Mouse (Mus musculus) forebrain, postnatal 0 days (tissue): ENCODE measurements at regions not wholly inside any gene's neighbourhood (a gene's known extent, or its start where the extent isn't known, plus 50 kb on each side); places are given as distances from the start of the nearest gene placed in this dataset.

Experiments
- ATAC-seq: fragments of 200-750 bp; cut with Nextera tagmentation; 2 replicates; pipeline ENCODE4 v1.8.0; 2017; ENCODE audit warnings: mild to moderate bottlenecking, moderate library complexity
- DNase-seq: peaks from one replicate; pipeline ENCODE4 v3.0.0-alpha.2; 2015
- H3K27ac ChIP-seq: fragments of 300-500 bp; sonication (generic); 2 replicates; pipeline ENCODE4 v1.5.1; 2014; ENCODE audit warnings: low read depth, mild to moderate bottlenecking, antibody characterized with exemption, low read length, moderate library complexity, mixed read lengths
- H3K27me3 ChIP-seq: fragments of 300-500 bp; sonication (generic); 2 replicates; pipeline ENCODE4 v1.6.1; 2014; ENCODE audit warnings: mild to moderate bottlenecking, low read length, mixed read lengths; ENCODE audit not compliant: insufficient read depth
- H3K36me3 ChIP-seq: fragments of 300-500 bp; sonication (generic); 2 replicates; pipeline ENCODE4 v1.6.1; 2014; ENCODE audit warnings: mild to moderate bottlenecking, moderate library complexity; ENCODE audit not compliant: insufficient read depth
- H3K4me1 ChIP-seq: fragments of 300-500 bp; sonication (generic); 2 replicates; pipeline ENCODE4 v1.6.1; 2014; ENCODE audit warnings: antibody characterized with exemption; ENCODE audit not compliant: insufficient read depth
- H3K4me2 ChIP-seq: fragments of 300-500 bp; sonication (generic); 2 replicates; pipeline ENCODE4 v1.6.1; 2014; ENCODE audit warnings: low read depth, mild to moderate bottlenecking, moderate library complexity
- H3K4me3 ChIP-seq: fragments of 300-500 bp; sonication (generic); 2 replicates; pipeline ENCODE4 v1.5.1; 2014; ENCODE audit warnings: low read depth, low read length, mixed read lengths
- H3K9ac ChIP-seq: fragments of 300-500 bp; sonication (generic); 2 replicates; pipeline ENCODE4 v1.6.1; 2014; ENCODE audit warnings: mild to moderate bottlenecking
- H3K9me3 ChIP-seq: fragments of 300-500 bp; sonication (generic); 2 replicates; pipeline ENCODE4 v1.6.1; 2016; ENCODE audit warnings: low read length
- CTCF ChIP-seq: sonication (generic); IDR thresholded peaks from 2 replicates; pipeline ENCODE4 v1.5.1; 2016; ENCODE audit warnings: antibody characterized with exemption, control low read depth, low read depth
- WGBS: fragments of 180-500 bp; shearing (Covaris S2); extraction: QIAGEN DNeasy Blood & Tissue Kit; methylation state at CpG from one replicate; pipeline ENCODE4 v1.1.7; 2014; 5-methylcytosine and 5-hydroxymethylcytosine counted together

DNA sequence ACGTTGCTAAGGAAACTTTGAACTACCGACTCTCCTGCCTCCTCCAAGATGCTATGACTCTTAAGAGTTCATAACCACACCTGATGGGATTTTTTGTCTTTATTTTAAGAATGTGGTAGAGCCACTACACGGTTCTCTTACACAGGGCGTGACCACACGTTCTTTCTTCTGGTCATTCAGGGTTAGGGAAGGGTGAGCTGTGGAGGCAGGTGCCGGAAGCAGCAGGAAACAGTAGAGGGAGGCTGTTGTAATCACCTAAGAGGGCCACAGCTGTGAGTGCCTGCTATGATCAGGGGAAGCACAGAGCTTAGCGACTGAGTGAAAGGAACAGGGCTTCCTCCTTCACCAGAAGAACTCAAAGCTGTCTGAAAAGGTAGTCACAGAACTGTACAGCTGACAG, 50.6 kb upstream of the Larp1 start:
- H3K4me2 ChIP-seq, result no peak overlapping the region
- 0 out of 2 replicates have a peak, but pooled peaks cover 4% of the 10 kb centered on the region for H3K4me1 ChIP-seq
- H3K36me3 ChIP-seq, result no peaks in the 10 kb centered on the region
- DNase-seq, result no peak
- no peak overlapping the region for H3K27ac ChIP-seq
- H3K9me3 ChIP-seq, result no peaks in the 10 kb centered on the region
- 86% methylated on average over 7 of the region's 7 CpGs for WGBS
- no peak for ATAC-seq
- no peak for TF ChIP-seq CTCF
- H3K9ac ChIP-seq, result no peak overlapping the region
- no peaks in the 10 kb centered on the region for H3K27me3 ChIP-seq
- no peak overlapping the region for H3K4me3 ChIP-seq

DNA sequence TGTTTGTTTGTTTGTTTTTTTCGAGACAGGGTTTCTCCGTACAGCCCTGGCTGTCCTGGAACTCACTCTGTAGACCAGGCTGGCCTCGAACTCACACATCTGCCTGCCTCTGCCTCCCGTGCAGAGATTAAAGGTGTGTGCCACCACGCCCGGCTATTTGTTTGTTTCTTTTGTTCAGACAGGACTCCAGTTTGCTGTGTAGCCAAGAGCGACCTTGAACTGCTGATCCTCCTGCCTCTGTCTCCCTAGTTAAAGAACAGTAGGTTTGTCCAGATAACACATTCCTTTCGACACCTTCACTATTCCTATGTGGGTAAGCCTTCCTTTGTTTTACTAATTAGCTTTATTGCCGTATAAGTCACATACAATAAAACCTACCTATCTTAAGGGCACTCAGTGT, 52.0 kb upstream of the Larp1 start:
- H3K36me3 ChIP-seq, result no peaks in the 10 kb centered on the region
- TF ChIP-seq CTCF, result no peak
- no peak for DNase-seq
- no peak overlapping the region for H3K4me2 ChIP-seq
- H3K27me3 ChIP-seq, result no peaks in the 10 kb centered on the region
- no peak for ATAC-seq
- H3K27ac ChIP-seq, result no peak overlapping the region
- 0 out of 2 replicates have a peak, but pooled peaks cover 1% of the 10 kb centered on the region for H3K4me1 ChIP-seq
- H3K9ac ChIP-seq, result no peak overlapping the region
- no peaks in the 10 kb centered on the region for H3K9me3 ChIP-seq
- 86% methylated on average over 9 of the region's 9 CpGs for WGBS
- H3K4me3 ChIP-seq, result no peak overlapping the region

DNA sequence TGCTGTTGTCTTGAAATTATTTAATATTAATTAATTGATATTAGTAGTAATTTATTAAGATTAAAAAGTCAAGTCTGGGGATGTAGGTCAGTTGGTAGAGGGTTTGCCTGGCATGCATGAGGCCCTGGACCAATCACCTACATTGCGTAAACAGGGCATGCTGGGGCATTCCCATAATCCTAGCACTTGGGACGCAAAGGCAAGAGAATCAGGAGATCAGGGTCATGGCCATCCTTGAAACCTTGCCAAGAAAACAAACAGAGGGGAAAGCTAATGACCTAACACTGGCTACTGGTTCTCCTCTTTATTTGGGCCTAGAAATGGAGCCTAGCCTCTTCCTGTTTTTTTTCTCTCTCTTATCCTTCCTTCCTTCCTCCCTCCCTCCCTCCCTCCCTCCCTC, 52.8 kb upstream of the Larp1 start:
- TF ChIP-seq CTCF, result no peak
- H3K4me3 ChIP-seq, result no peak overlapping the region
- no peak overlapping the region for H3K4me2 ChIP-seq
- no peak overlapping the region for H3K27ac ChIP-seq
- no peaks in the 10 kb centered on the region for H3K4me1 ChIP-seq
- no peaks in the 10 kb centered on the region for H3K27me3 ChIP-seq
- ATAC-seq (no peak), DNase-seq (no peak)
- no peaks in the 10 kb centered on the region for H3K36me3 ChIP-seq
- WGBS, result 86% methylated on average over 2 of the region's 2 CpGs
- no peaks in the 10 kb centered on the region for H3K9me3 ChIP-seq
- no peak overlapping the region for H3K9ac ChIP-seq

DNA sequence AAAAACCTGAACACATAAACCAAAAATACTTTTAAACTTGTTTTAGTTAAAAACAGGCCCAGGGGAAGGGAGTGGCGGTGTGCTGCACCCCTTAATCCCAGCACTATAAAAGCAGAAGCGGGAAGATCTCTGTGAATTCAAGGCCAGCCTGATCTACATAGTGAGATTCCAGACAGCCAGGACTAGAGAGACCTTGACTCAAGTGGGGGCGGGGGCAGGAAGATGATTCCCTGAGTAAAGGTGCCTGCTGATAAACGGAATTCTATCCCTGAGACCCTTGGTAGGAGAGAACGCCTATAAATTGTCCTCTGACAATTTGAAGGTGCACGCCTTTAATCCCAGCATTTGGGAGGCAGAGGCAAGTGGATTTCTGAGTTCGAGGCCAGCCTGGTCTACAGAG, 53.4 kb upstream of the Larp1 start:
- Histone ChIP-seq H3K4me3 (no peak overlapping the region), H3K4me2 (no peak overlapping the region), H3K4me1 (no peaks in the 10 kb centered on the region), H3K9me3 (no peaks in the 10 kb centered on the region), H3K27ac (no peak overlapping the region), H3K9ac (no peak overlapping the region), H3K27me3 (no peaks in the 10 kb centered on the region), H3K36me3 (no peaks in the 10 kb centered on the region)
- WGBS, result 93% methylated on average over 7 of the region's 7 CpGs
- ATAC-seq (no peak), DNase-seq (no peak)
- TF ChIP-seq CTCF, result no peak

DNA sequence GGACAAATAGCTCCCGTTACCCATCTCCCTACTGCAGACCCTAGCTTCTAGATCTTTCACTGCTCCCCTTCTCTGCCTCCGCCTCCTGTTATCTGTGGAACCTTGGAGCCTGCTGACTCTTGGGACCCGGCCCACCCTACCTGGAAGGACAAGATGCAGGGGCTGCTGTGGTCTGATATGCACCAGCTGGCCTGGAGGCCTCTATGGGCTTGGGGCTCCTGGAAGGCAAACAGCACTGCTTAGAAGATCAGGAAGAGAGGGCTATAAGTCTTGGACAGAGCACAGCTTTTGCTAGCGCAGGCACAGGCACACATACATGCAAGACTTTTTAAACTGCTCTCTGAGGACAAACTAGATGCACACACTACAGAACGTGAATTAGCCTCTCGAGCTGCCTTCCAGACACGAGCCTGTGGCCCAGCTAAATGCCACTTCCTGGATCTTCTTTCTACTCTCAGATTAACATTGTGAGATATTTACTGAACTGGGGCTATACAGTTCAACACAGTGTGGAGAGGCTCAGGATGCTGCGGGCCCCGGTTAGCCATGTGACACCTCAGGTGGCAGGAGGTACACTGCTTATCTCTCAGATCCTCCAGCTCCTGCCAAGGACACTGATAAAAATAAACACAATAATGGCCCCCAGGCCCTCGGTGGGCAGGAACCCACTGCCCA, 54.2 kb upstream of the Larp1 start:
- DNase-seq (no peak), ATAC-seq (no peak)
- WGBS, result 81% methylated on average over 10 of the region's 10 CpGs
- H3K4me2 ChIP-seq, result no peak overlapping the region
- TF ChIP-seq CTCF, result no peak
- H3K4me1 ChIP-seq, result no peaks in the 10 kb centered on the region
- no peaks in the 10 kb centered on the region for H3K27me3 ChIP-seq
- H3K36me3 ChIP-seq, result no peaks in the 10 kb centered on the region
- no peak overlapping the region for H3K9ac ChIP-seq
- H3K4me3 ChIP-seq, result no peak overlapping the region
- H3K27ac ChIP-seq, result no peak overlapping the region
- no peaks in the 10 kb centered on the region for H3K9me3 ChIP-seq

DNA sequence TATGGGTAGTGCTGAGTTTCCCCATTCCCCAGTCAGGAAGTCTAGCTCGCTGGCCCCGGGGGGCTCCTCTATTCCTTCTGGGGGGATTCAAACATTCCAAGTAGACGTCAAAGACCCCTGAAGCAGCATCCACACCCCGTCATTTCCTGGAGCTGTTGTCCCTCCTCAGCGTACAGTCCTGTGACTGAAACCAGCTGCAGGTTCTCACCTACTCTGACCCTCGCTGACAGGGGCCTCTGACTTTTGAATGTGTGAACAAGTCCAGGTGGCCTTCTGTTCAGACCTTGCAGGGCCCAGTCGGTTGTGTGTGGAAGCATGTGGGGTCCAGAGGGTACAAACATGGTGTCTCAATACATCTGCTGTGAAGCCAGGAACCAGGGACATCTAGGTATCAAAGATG, 55.2 kb upstream of the Larp1 start:
- Histone ChIP-seq H3K27me3 (no peaks in the 10 kb centered on the region), H3K4me3 (no peak overlapping the region), H3K9me3 (no peaks in the 10 kb centered on the region), H3K9ac (no peak overlapping the region), H3K4me2 (no peak overlapping the region), H3K27ac (no peak overlapping the region), H3K4me1 (no peaks in the 10 kb centered on the region), H3K36me3 (no peaks in the 10 kb centered on the region)
- ATAC-seq, result no peak
- DNase-seq, result no peak
- no peak for TF ChIP-seq CTCF
- 79% methylated on average over 7 of the region's 7 CpGs for WGBS

DNA sequence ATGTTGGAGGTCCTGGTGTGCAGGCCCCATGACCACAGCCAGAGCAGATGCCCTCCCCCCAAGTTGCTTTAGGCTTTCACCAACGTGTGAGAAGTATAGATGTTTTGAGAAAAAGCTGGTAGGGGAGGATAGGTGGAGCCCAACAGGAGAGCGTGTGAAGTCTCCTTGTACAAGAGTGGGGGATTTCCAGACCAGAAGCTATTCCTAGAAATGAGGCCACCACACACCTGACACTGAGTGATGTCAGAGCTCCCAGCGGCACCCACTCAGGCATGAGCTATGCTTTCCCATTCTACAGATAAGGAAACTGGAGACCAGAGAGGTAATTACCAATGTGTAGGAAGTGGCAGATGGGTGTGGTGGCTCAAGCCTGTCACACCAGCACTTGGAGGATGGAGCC, 56.2 kb upstream of the Larp1 start:
- no peak for ATAC-seq
- Histone ChIP-seq H3K36me3 (no peaks in the 10 kb centered on the region), H3K27ac (no peak overlapping the region), H3K4me3 (no peak overlapping the region), H3K9me3 (no peaks in the 10 kb centered on the region), H3K4me1 (no peaks in the 10 kb centered on the region), H3K27me3 (no peaks in the 10 kb centered on the region), H3K9ac (no peak overlapping the region), H3K4me2 (no peak overlapping the region)
- TF ChIP-seq CTCF, result no peak
- no peak for DNase-seq
- 83% methylated on average over 3 of the region's 3 CpGs for WGBS
